Mouse (Mus musculus): ENCODE data around the gene Tenm3. TPM values are rescaled to one million over a fixed set of nuclear protein-coding genes. Genes with fewer than 3 reads are reported as not detected.

Gene Tenm3
- polyA plus RNA-seq, 1 experiment: 12.8 TPM

- H3ac ChIP-seq (ENCODE audit: control insufficient read depth, insufficient read length): no peak overlapping the region
- H3K36me3 ChIP-seq (ENCODE audit: control insufficient read depth, insufficient read depth): no peaks in the 10 kb centered on the region
- no peak overlapping the region for H3K4me2 ChIP-seq (ENCODE audit: low read depth)
- H3K27me3 ChIP-seq (ENCODE audit: control insufficient read depth, insufficient read depth, insufficient read length): no peaks in the 10 kb centered on the region
- TF ChIP-seq POLR2A (IDR thresholded peaks at IDR 0.05; ENCODE audit: insufficient read length, low read depth): no peak
- TF ChIP-seq POLR2AphosphoS2 (IDR thresholded peaks at IDR 0.05; ENCODE audit: insufficient read length, low read depth): no peak
- no peak overlapping the region for H3K4me3 ChIP-seq
- H3K79me2 ChIP-seq (ENCODE audit: control insufficient read depth, insufficient read depth): no peaks in the 10 kb centered on the region
Observed at GRCm38 (mm10) chr8:48341692-48342091, 502.1 kb downstream of the Tenm3 start.

DNA sequence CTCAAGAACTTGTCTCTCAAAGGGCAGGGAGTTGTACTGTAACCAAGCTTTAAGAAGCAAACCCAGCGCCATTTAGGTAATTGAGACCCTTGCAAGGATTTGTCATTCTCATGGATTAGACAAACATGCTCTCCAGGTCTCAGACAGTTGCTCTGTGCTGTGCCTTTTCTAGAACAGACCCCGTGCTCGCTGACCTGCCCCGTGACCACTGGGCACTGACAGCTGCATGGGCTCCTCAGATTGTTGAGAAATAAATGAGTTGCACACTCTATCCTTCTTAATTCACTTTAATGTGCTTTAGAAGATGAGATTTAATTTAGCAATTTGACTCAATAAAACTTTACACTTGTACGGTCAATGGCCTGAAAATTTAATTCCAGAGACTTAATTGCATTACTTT lies 502.5 kb downstream of the Tenm3 start:
- no peaks in the 10 kb centered on the region for H3K79me2 ChIP-seq (ENCODE audit: control insufficient read depth, insufficient read depth)
- no peak overlapping the region for H3K4me3 ChIP-seq
- H3K36me3 ChIP-seq (ENCODE audit: control insufficient read depth, insufficient read depth): no peaks in the 10 kb centered on the region
- H3K27me3 ChIP-seq (ENCODE audit: control insufficient read depth, insufficient read depth, insufficient read length): no peaks in the 10 kb centered on the region
- H3K4me2 ChIP-seq (ENCODE audit: low read depth): no peak overlapping the region
- TF ChIP-seq E2F4 (IDR thresholded peaks at IDR 0.05; ENCODE audit: insufficient read depth) (no peak), POLR2AphosphoS2 (IDR thresholded peaks at IDR 0.05; ENCODE audit: insufficient read length, low read depth) (no peak), MYOD1 (IDR thresholded peaks at IDR 0.05; ENCODE audit: control insufficient read depth in 1 of 3, insufficient read length in 2 of 3, low read depth in 2 of 3) (no peak), POLR2A (IDR thresholded peaks at IDR 0.05; ENCODE audit: insufficient read length, low read depth) (no peak)
- H3ac ChIP-seq (ENCODE audit: control insufficient read depth, insufficient read length): no peak overlapping the region

DNA sequence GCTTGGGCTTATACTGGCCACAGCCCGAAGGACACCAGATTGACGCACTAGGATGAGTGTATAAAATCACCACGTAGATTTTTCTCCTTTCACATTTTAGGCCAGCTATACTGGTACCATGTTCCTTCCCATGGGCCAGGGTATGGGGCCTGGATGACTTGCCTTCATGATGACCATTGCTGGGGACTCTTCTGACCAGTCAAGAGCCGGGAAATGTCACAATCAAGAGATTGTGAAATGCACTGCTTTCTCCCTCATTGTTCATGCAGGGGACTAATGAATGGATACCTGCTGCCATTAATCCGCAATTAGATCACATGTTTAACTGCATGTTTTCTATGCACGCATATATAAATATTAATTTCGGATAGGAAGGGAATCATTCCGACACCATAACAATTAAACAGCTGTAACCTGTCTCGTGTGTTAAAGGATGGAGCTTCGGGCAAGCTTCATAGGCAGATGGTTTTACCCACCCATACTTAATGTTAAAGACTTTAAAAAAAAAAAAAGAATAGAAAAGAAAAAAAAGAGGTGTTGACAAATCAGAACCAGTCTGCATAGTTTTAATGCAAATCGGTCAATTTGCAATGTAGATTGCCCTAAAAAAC lies 521.0 kb downstream of the Tenm3 start:
- no peak for TF ChIP-seq REST (IDR thresholded peaks at IDR 0.05; ENCODE audit: insufficient read depth, insufficient read length)
- no peak for TF ChIP-seq TCF12 (IDR thresholded peaks at IDR 0.05; ENCODE audit: insufficient read depth, poor library complexity, severe bottlenecking)
- TF ChIP-seq MAX (IDR thresholded peaks at IDR 0.05; ENCODE audit: low read depth): no peak
- TF ChIP-seq POLR2AphosphoS2 (IDR thresholded peaks at IDR 0.05; ENCODE audit: insufficient read length, low read depth): no peak
- no peak for TF ChIP-seq USF1 (IDR thresholded peaks at IDR 0.05; ENCODE audit: low read depth)
- no peak for TF ChIP-seq CEBPB (IDR thresholded peaks at IDR 0.05; ENCODE audit: insufficient read depth, poor library complexity, severe bottlenecking)
- TF ChIP-seq MYOG (IDR thresholded peaks at IDR 0.05; ENCODE audit: control insufficient read depth in 1 of 3, insufficient read depth in 1 of 3, insufficient read length in 2 of 3, low read depth in 2 of 3): no peak
- no peak for TF ChIP-seq POLR2A (IDR thresholded peaks at IDR 0.05; ENCODE audit: insufficient read length, low read depth)
- no peak overlapping the region for H3ac ChIP-seq (ENCODE audit: control insufficient read depth, insufficient read length)
- H3K4me2 ChIP-seq (ENCODE audit: low read depth): no peak overlapping the region
- H3K4me3 ChIP-seq: no peak overlapping the region
- no peaks in the 10 kb centered on the region for H3K36me3 ChIP-seq (ENCODE audit: control insufficient read depth, insufficient read depth)
- H3K79me2 ChIP-seq (ENCODE audit: control insufficient read depth, insufficient read depth): no peaks in the 10 kb centered on the region
- H3K27me3 ChIP-seq (ENCODE audit: control insufficient read depth, insufficient read depth, insufficient read length): no peaks in the 10 kb centered on the region

- no peak overlapping the region for H3ac ChIP-seq (ENCODE audit: control insufficient read depth, insufficient read length)
- H3K27me3 ChIP-seq (ENCODE audit: control insufficient read depth, insufficient read depth, insufficient read length): no peaks in the 10 kb centered on the region
- no peaks in the 10 kb centered on the region for H3K79me2 ChIP-seq (ENCODE audit: control insufficient read depth, insufficient read depth)
- H3K36me3 ChIP-seq (ENCODE audit: control insufficient read depth, insufficient read depth): no peaks in the 10 kb centered on the region
- no peak overlapping the region for H3K4me2 ChIP-seq (ENCODE audit: low read depth)
- TF ChIP-seq E2F4 (IDR thresholded peaks at IDR 0.05; ENCODE audit: insufficient read depth) (no peak), TCF12 (IDR thresholded peaks at IDR 0.05; ENCODE audit: insufficient read depth, poor library complexity, severe bottlenecking) (no peak), MYOG (IDR thresholded peaks at IDR 0.05; ENCODE audit: control insufficient read depth in 1 of 3, insufficient read depth in 1 of 3, insufficient read length in 2 of 3, low read depth in 2 of 3) (no peak)
- no peak overlapping the region for H3K4me3 ChIP-seq
Observed at GRCm38 (mm10) chr8:48322240-48322639, 521.5 kb downstream of the Tenm3 start.

DNA sequence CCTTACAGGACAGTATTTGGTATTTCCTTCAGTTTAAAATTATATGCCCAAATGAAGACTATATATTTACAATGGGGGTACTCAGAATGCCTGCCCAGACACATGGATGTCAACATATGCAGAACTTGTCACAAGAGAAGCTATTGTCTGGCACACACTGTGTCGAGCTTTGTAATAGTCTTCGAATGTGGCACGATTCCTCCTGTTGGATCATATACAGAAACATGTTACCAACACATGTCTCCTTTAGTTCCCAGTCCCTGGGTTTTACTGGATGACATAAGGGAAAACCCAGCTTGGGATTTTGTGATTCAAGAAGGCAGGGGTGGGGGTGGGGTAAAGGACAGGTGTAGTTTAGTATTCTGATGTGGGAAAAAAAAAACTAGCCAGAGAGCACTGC lies 524.1 kb downstream of the Tenm3 start:
- Histone ChIP-seq H3K27me3 (ENCODE audit: control insufficient read depth, insufficient read depth, insufficient read length) (no peaks in the 10 kb centered on the region), H3K4me2 (ENCODE audit: low read depth) (no peak overlapping the region), H3K4me3 (no peak overlapping the region), H3K36me3 (ENCODE audit: control insufficient read depth, insufficient read depth) (no peaks in the 10 kb centered on the region), H3ac (ENCODE audit: control insufficient read depth, insufficient read length) (no peak overlapping the region), H3K79me2 (ENCODE audit: control insufficient read depth, insufficient read depth) (no peaks in the 10 kb centered on the region)
- TF ChIP-seq REST (IDR thresholded peaks at IDR 0.05; ENCODE audit: insufficient read depth, insufficient read length) (no peak), MAX (IDR thresholded peaks at IDR 0.05; ENCODE audit: low read depth) (no peak), USF1 (IDR thresholded peaks at IDR 0.05; ENCODE audit: low read depth) (no peak), E2F4 (IDR thresholded peaks at IDR 0.05; ENCODE audit: insufficient read depth) (no peak), POLR2AphosphoS2 (IDR thresholded peaks at IDR 0.05; ENCODE audit: insufficient read length, low read depth) (no peak), POLR2A (IDR thresholded peaks at IDR 0.05; ENCODE audit: insufficient read length, low read depth) (no peak), MYOD1 (IDR thresholded peaks at IDR 0.05; ENCODE audit: control insufficient read depth in 1 of 3, insufficient read length in 2 of 3, low read depth in 2 of 3) (no peak), TCF12 (IDR thresholded peaks at IDR 0.05; ENCODE audit: insufficient read depth, poor library complexity, severe bottlenecking) (no peak), SRF (IDR thresholded peaks at IDR 0.05; ENCODE audit: control insufficient read depth, insufficient read length, low read depth) (no peak), CEBPB (IDR thresholded peaks at IDR 0.05; ENCODE audit: insufficient read depth, poor library complexity, severe bottlenecking) (no peak), TCF3 (IDR thresholded peaks at IDR 0.05; ENCODE audit: insufficient read length, low read depth) (no peak), MYOG (IDR thresholded peaks at IDR 0.05; ENCODE audit: control insufficient read depth in 1 of 3, insufficient read depth in 1 of 3, insufficient read length in 2 of 3, low read depth in 2 of 3) (no peak)
